Mouse (Mus musculus): Measurements from ENCODE around the gene Aloxe3. TPM values are rescaled to one million over a fixed set of nuclear protein-coding genes. Genes with fewer than 3 reads are reported as not detected.
A peak's percentile ranks its signal among the peaks of the same experiment; 100 is the strongest.

Aloxe3 gene
- polyA plus RNA-seq, 1 experiment from 2014 or later = 0.31 TPM

- no peaks in the 10 kb centered on the region for H3K27me3 ChIP-seq (ENCODE audit: control insufficient read depth, insufficient read depth, low read depth, low read length)
- H3K36me3 ChIP-seq (ENCODE audit: control insufficient read depth, insufficient read depth, low read length) = peaks cover 27% of the 10 kb centered on the region
- peaks cover 11% of the 10 kb centered on the region; the same call in 1 of the 2 replicates for H3K4me1 ChIP-seq (replicated peaks; ENCODE audit: control insufficient read depth, insufficient read depth, low read length)
- no peak overlapping the region for H3K27ac ChIP-seq (ENCODE audit: low read length)
- WGBS = 5% methylated on average over 21 of the region's 21 CpGs
- 0 out of 2 replicates have a peak, but pooled peaks have one; percentile 1 for ATAC-seq (ENCODE audit: low read depth)
- peak overlapping the region; percentile 64 for H3K9ac ChIP-seq (ENCODE audit: low read length)
- H3K4me2 ChIP-seq (ENCODE audit: low read depth, low read length) = peak overlapping the region; percentile 65
- peak overlapping the region; percentile 55 for H3K4me3 ChIP-seq (ENCODE audit: low read length)
- H3K9me3 ChIP-seq (ENCODE audit: control insufficient read depth, low read length) = no peaks in the 10 kb centered on the region
Measured at GRCm38 (mm10) chr11:69111051-69111810, 14.5 kb upstream of the Aloxe3 start.

GRCm38 (mm10) chr11:69111865-69112264 lies 13.8 kb upstream of the Aloxe3 start:
- H3K36me3 ChIP-seq (ENCODE audit: control insufficient read depth, insufficient read depth, low read length) = peaks cover 24% of the 10 kb centered on the region
- no peak overlapping the region for H3K27ac ChIP-seq (ENCODE audit: low read length)
- no peak overlapping the region; the same call in 1 of the 2 replicates for H3K4me2 ChIP-seq (ENCODE audit: low read depth, low read length)
- no peak overlapping the region for H3K4me3 ChIP-seq (ENCODE audit: low read length)
- H3K9me3 ChIP-seq (ENCODE audit: control insufficient read depth, low read length) = no peaks in the 10 kb centered on the region
- ATAC-seq (ENCODE audit: low read depth) = no peak
- H3K4me1 ChIP-seq (replicated peaks; ENCODE audit: control insufficient read depth, insufficient read depth, low read length) = peaks cover 11% of the 10 kb centered on the region; the same call in 1 of the 2 replicates
- no peaks in the 10 kb centered on the region for H3K27me3 ChIP-seq (ENCODE audit: control insufficient read depth, insufficient read depth, low read depth, low read length)
- 60% methylated on average over 4 of the region's 4 CpGs for WGBS
- no peak overlapping the region for H3K9ac ChIP-seq (ENCODE audit: low read length)

GRCm38 (mm10) chr11:69114018-69114417 lies 11.7 kb upstream of the Aloxe3 start:
- WGBS = 58% methylated on average over 3 of the region's 3 CpGs
- Histone ChIP-seq H3K9me3 (ENCODE audit: control insufficient read depth, low read length) (no peaks in the 10 kb centered on the region), H3K27me3 (ENCODE audit: control insufficient read depth, insufficient read depth, low read depth, low read length) (no peaks in the 10 kb centered on the region), H3K9ac (ENCODE audit: low read length) (no peak overlapping the region), H3K4me1 (replicated peaks; ENCODE audit: control insufficient read depth, insufficient read depth, low read length) (peaks cover 16% of the 10 kb centered on the region; the same call in 1 of the 2 replicates), H3K4me3 (ENCODE audit: low read length) (no peak overlapping the region), H3K36me3 (ENCODE audit: control insufficient read depth, insufficient read depth, low read length) (peaks cover 6% of the 10 kb centered on the region), H3K27ac (ENCODE audit: low read length) (no peak overlapping the region), H3K4me2 (ENCODE audit: low read depth, low read length) (no peak overlapping the region)
- ATAC-seq (ENCODE audit: low read depth) = no peak

- no peak overlapping the region for H3K4me2 ChIP-seq (ENCODE audit: low read depth, low read length)
- H3K4me3 ChIP-seq (ENCODE audit: low read length) = no peak overlapping the region
- peaks cover 17% of the 10 kb centered on the region for H3K4me1 ChIP-seq (replicated peaks; ENCODE audit: control insufficient read depth, insufficient read depth, low read length)
- H3K9ac ChIP-seq (ENCODE audit: low read length) = no peak overlapping the region
- no peak for ATAC-seq (ENCODE audit: low read depth)
- WGBS = 74% methylated on average over 3 of the region's 3 CpGs
- H3K36me3 ChIP-seq (ENCODE audit: control insufficient read depth, insufficient read depth, low read length) = peaks cover under 1% of the 10 kb centered on the region; the same call in 1 of the 2 replicates
- H3K27ac ChIP-seq (ENCODE audit: low read length) = no peak overlapping the region
- no peaks in the 10 kb centered on the region for H3K9me3 ChIP-seq (ENCODE audit: control insufficient read depth, low read length)
- no peaks in the 10 kb centered on the region for H3K27me3 ChIP-seq (ENCODE audit: control insufficient read depth, insufficient read depth, low read depth, low read length)
Measured at GRCm38 (mm10) chr11:69114621-69115020, 11.1 kb upstream of the Aloxe3 start.

GRCm38 (mm10) chr11:69116843-69117242 lies 8.9 kb upstream of the Aloxe3 start:
- Histone ChIP-seq H3K4me2 (ENCODE audit: low read depth, low read length) (peak overlapping the region; percentile 92; the same call in 1 of the 2 replicates), H3K4me3 (ENCODE audit: low read length) (no peak overlapping the region)
- 50% methylated on average over 5 of the region's 5 CpGs for WGBS

GRCm38 (mm10) chr11:69117737-69118695 lies 7.7 kb upstream of the Aloxe3 start:
- ATAC-seq (ENCODE audit: low read depth) = peak; percentile 6; the same call in 1 of the 2 replicates
- H3K27ac ChIP-seq (ENCODE audit: low read length) = peak overlapping the region; percentile 90
- H3K4me3 ChIP-seq (ENCODE audit: low read length) = peak overlapping the region; percentile 83
- H3K4me2 ChIP-seq (ENCODE audit: low read depth, low read length) = peak overlapping the region; percentile 92
- H3K4me1 ChIP-seq (replicated peaks; ENCODE audit: control insufficient read depth, insufficient read depth, low read length) = peaks cover 23% of the 10 kb centered on the region
- peak overlapping the region; percentile 81 for H3K9ac ChIP-seq (ENCODE audit: low read length)
- H3K9me3 ChIP-seq (ENCODE audit: control insufficient read depth, low read length) = no peaks in the 10 kb centered on the region
- no peaks in the 10 kb centered on the region for H3K27me3 ChIP-seq (ENCODE audit: control insufficient read depth, insufficient read depth, low read depth, low read length)
- H3K36me3 ChIP-seq (ENCODE audit: control insufficient read depth, insufficient read depth, low read length) = no peaks in the 10 kb centered on the region
- under 1% methylated on average over 45 of the region's 45 CpGs for WGBS

More at GRCm38 (mm10) chr11:69116843-69117242, 8.9 kb upstream of the Aloxe3 start:
- H3K9ac ChIP-seq (ENCODE audit: low read length) = no peak overlapping the region
- no peaks in the 10 kb centered on the region for H3K27me3 ChIP-seq (ENCODE audit: control insufficient read depth, insufficient read depth, low read depth, low read length)
- no peak for ATAC-seq (ENCODE audit: low read depth)
- H3K9me3 ChIP-seq (ENCODE audit: control insufficient read depth, low read length) = no peaks in the 10 kb centered on the region
- no peaks in the 10 kb centered on the region for H3K36me3 ChIP-seq (ENCODE audit: control insufficient read depth, insufficient read depth, low read length)
- no peak overlapping the region for H3K27ac ChIP-seq (ENCODE audit: low read length)
- peaks cover 23% of the 10 kb centered on the region for H3K4me1 ChIP-seq (replicated peaks; ENCODE audit: control insufficient read depth, insufficient read depth, low read length)

- H3K4me3 ChIP-seq (ENCODE audit: low read length) = peak overlapping the region; percentile 83
- no peaks in the 10 kb centered on the region for H3K9me3 ChIP-seq (ENCODE audit: control insufficient read depth, low read length)
- H3K4me2 ChIP-seq (ENCODE audit: low read depth, low read length) = peak overlapping the region; percentile 92
- ATAC-seq (ENCODE audit: low read depth) = no peak
- WGBS = 2% methylated on average over 15 of the region's 15 CpGs
- no peaks in the 10 kb centered on the region for H3K27me3 ChIP-seq (ENCODE audit: control insufficient read depth, insufficient read depth, low read depth, low read length)
- peaks cover 25% of the 10 kb centered on the region for H3K4me1 ChIP-seq (replicated peaks; ENCODE audit: control insufficient read depth, insufficient read depth, low read length)
- no peaks in the 10 kb centered on the region for H3K36me3 ChIP-seq (ENCODE audit: control insufficient read depth, insufficient read depth, low read length)
- 0 out of 2 replicates have a peak overlapping the region, but pooled peaks have one; percentile 5 for H3K9ac ChIP-seq (ENCODE audit: low read length)
- H3K27ac ChIP-seq (ENCODE audit: low read length) = no peak overlapping the region; the same call in 1 of the 2 replicates
Measured at GRCm38 (mm10) chr11:69118765-69119164, 6.9 kb upstream of the Aloxe3 start.

GRCm38 (mm10) chr11:69119446-69120155 lies 6.1 kb upstream of the Aloxe3 start:
- H3K27me3 ChIP-seq (ENCODE audit: control insufficient read depth, insufficient read depth, low read depth, low read length) = no peaks in the 10 kb centered on the region
- WGBS = 37% methylated on average over 14 of the region's 14 CpGs

More at GRCm38 (mm10) chr11:69119446-69120155, 6.1 kb upstream of the Aloxe3 start:
- ATAC-seq (ENCODE audit: low read depth) = no peak
- peaks cover 25% of the 10 kb centered on the region for H3K4me1 ChIP-seq (replicated peaks; ENCODE audit: control insufficient read depth, insufficient read depth, low read length)
- H3K9me3 ChIP-seq (ENCODE audit: control insufficient read depth, low read length) = no peaks in the 10 kb centered on the region
- no peak overlapping the region for H3K9ac ChIP-seq (ENCODE audit: low read length)
- peak overlapping the region; percentile 95 for H3K4me2 ChIP-seq (ENCODE audit: low read depth, low read length)
- H3K4me3 ChIP-seq (ENCODE audit: low read length) = peak overlapping the region; percentile 68
- H3K36me3 ChIP-seq (ENCODE audit: control insufficient read depth, insufficient read depth, low read length) = no peaks in the 10 kb centered on the region
- no peak overlapping the region for H3K27ac ChIP-seq (ENCODE audit: low read length)
